Mouse (Mus musculus) common myeloid progenitor, adult 5-6 weeks (primary cell): ENCODE data around the gene Ctso. TPM values are rescaled to one million over a fixed set of nuclear protein-coding genes. Genes with fewer than 3 reads are reported as not detected.

Experiments used
- ATAC-seq: replicated peaks from 2 replicates; pipeline ENCODE4 v1.8.0; 2016; ENCODE audit warnings: low read depth, mild to moderate bottlenecking, moderate TSS enrichment, inconsistent platforms; ENCODE audit not compliant: poor library complexity, severe bottlenecking
- total RNA-seq: library from RNA; stranded (forward); fragments of 200-1000, 187-1606 nt; gene quantifications from 2 replicates; pipeline ENCODE4 v1.2.3, GENCODE M21; 2017

The Ctso gene
- total RNA-seq = 15.5 and 15.6 TPM in 2 replicates

DNA sequence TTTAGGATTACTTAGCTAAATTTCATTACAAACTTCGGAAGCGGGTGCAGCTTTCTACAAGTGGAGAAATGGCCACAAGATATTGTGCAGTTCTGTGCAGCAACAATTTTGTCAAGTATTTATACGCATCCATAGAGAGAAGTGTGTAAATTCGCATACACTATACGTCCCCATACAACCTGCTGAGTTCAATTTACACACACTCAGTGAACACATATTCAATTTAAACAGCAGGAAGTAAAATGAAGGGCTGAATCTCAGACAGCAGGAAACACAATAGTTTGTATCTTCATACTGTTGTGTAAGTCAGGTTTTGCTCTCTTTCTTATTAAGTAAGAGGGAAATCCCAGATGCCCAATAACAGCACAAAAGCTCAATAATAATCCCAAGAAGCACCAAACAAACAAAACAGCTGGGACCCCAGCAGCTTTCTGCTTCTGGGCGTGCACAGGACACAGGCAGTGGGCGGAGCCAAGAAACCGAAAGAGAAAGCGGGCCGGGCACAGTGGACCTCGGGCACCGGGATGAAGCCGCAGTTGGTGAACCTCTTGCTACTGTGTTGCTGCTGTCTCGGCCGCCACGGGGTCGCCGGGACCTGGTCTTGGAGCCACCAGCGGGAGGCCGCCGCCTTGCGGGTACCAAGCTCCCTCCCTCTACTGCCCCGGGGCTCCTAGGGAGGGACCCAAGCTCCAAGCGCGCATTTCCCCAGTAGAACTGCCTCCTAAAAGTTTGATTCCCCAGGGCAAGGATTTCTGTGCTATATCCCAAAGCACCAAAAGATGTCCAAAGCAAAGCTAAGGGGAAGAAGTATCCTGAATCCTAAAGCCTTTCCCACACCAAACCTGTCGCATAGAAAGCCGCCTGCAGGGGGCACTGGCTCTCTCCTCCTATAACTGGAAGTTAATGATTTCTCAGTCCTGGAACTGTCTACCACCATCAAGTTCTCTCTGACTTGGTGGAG, at the start of gene Ctso:
TSS of gene Ctso (plus strand) at position 461 of the 961 bp plus-strand sequence.
- ATAC-seq = peak; percentile 94

GRCm38 (mm10) chr3:81883916-81884315, 48.5 kb upstream of the Ctso start:
- no peak for ATAC-seq

DNA sequence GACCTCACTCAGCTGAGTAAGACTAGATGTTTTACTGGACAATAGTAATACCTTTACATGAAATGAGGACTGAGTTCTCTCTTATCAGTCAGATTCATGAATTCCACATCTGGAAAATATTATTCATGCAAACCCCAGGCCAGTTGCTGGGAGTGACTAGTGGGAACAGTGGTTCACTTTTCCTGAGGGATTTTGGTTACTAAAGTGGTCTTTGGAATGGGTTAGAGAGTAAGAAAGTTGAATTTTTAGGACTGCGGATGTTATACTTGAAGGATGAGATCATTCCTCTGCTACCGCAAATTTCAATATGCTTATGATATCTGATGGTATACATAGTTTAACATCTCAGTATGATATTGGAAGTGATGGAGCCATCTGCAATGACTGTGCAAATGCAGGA, 46.8 kb upstream of the Ctso start:
- ATAC-seq = no peak

DNA sequence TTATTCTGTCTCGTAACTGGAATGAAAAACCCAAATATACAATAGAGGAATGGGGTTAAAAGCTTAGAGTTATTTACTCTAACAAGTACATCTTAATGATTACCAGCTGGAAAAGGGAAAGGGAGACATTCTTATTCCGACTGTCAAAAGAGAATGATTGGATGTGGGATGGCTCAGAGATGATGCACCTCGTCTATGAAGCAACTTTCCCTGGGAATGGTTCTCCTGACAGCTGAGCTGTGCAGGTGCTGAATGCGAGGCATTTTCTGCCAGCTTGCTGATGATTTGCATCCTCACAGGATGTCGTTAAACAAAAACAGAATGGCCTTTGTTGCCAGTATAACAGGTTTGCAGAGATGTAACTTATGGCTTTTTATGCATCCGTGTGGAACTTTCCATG, 43.3 kb upstream of the Ctso start:
- no peak for ATAC-seq

DNA sequence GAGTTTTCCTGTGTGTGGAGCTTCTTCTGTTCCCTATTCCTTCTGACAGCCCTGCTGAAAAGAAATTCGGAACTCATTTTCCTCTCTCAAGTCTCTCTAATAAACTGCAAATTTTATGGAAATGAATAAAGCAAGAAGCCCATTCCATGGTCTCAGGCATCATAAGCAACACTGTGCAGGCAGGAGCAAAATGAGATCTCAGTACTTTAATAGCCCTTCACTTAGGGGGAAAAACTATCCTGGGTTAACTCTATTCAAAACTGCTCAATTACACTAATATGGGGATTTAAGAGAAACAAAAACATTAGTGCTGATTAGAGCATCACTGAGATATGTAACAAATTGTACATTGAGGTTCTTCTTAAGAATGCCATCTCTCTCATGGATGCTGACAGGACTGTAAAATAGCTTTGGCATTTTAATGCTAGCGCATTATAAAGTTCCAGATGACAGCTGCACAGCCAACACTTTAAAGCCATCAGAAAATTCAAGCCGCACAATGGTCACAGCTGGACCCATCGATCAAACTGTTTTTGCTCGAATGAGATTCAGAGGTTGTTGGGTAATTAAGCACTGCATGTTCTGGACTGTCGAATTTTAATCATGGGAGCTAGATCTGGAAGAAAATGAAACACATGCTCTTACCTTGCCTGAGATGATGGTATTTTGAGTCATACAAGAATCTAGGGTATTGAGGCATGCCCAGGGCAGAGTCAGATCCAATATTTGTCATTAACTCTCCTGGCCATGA, 21.9 kb upstream of the Ctso start:
- ATAC-seq = no peak

DNA sequence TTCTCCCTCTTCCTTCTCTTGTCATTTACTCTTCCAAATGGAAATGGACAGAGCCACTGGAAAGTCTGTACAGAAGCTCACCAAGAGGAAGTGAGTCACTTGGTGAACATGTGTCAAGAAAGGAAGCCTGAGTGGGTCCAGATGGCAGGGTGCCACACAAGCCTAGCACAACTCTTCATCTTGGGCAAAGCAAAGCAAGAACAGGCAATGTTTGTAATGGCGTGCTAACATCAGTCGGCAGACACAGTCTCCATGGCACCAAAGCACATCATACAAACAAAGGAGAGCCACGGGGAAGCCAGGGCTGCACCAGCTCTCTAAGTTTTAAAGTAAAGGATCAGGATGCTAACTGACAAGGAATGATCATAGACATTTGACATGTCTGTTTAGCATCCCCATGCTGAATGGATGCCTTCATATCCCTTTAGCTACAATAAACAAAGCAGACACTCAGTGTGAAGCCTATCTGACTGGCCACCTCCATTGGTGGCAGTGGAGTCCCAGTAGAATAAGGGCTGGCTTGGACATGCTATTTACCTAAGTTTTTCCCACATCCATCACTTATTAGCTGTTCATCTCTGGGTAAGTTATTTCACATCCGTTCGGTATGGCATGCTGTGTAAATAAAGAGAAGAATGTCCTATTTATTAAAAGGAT, 16.2 kb upstream of the Ctso start:
- ATAC-seq = peak; percentile 60

GRCm38 (mm10) chr3:81917354-81917935, 15.0 kb upstream of the Ctso start:
- no peak for ATAC-seq

GRCm38 (mm10) chr3:81918215-81918614, 14.2 kb upstream of the Ctso start:
- ATAC-seq = no peak

DNA sequence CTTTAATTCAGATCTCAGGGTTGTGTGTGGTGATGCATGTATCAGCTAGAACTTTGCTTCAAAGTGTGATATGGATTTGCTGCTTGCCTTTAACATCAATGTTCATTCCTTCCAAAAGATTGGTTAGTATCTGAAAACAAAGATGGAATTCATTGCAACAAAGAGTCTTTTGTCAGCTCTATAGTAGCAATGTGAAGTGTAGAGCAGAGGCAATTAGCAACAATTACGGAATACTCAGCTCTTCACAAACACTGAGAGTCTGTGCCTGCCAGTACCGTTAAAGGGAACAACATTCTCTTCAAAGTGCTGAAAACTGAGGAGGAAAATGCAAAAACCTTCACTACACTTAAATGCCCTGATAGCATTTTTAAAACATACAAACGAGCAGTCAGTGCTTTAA, 12.7 kb upstream of the Ctso start:
- no peak for ATAC-seq

- peak; percentile 58 for ATAC-seq
Observed at GRCm38 (mm10) chr3:81922910-81923309, 9.5 kb upstream of the Ctso start.

DNA sequence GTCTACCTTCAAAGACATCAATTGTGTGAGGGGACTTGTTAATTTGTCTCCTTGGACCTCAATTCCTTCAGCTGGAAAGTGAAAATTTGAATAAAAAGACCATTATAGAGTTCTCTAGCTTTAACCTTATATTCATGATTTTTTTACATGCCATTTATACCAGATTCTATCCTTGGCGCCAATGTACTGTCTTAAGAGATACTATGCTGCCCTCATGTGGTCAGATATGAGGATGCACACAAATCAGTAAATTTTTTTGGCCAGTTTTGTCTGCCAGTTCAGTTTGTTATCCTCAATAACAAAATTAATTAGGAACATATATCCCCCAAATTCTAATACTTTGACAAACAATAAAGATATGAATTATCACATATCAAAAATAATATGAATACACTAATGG, 7.5 kb upstream of the Ctso start:
- peak; percentile 74 for ATAC-seq

GRCm38 (mm10) chr3:81925856-81926255, 6.5 kb upstream of the Ctso start:
- ATAC-seq = peak; percentile 95

- ATAC-seq = no peak
Observed at GRCm38 (mm10) chr3:81926764-81927325, 5.6 kb upstream of the Ctso start.

- ATAC-seq = no peak
Observed at GRCm38 (mm10) chr3:81929073-81929472, 3.3 kb upstream of the Ctso start.

DNA sequence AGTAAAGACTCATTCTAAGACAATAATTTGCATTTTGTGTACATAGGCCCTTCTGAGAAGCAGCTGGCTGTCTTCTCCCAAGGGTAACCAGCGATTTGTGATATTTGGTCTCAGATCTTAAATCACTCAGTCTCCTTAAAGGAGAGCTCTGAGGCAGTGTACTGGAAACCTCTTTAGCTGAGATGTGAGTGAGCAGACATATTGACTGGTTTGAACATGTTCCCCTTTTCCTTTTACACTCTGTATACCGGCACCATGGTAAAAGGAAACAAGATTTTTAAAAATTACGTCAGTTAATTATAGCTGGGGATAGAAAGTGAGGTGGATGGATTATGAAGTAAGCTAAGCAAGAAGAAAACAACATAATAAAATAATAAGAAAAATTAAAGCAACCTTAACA, 706 bp upstream of the Ctso start:
- 0 out of 2 replicates have a peak, but pooled peaks have one; percentile 14 for ATAC-seq

- no peak for ATAC-seq
Observed at GRCm38 (mm10) chr3:81933348-81933747, 947 bp downstream of the Ctso start.

DNA sequence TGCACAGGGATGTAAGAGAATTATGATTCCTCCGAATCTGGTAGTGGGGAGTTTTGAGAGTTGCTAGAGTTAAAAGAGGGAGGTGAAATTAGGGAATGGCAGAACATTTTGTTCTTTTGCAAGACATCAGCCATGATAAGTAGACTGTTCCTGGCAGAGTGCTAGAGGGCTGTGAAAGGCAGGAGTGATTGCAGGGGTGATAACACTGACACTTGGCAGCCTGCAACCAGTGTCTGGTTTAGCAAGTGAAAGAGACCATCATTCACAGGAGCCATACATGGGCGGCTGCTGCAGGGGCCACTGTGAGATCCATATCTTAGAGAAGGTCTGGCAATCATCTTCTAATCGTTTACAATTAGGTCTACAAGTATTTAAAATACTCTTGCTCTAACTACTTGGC, 6.5 kb downstream of the Ctso start:
- no peak for ATAC-seq

- no peak for ATAC-seq
Observed at GRCm38 (mm10) chr3:81942341-81942740, 9.9 kb downstream of the Ctso start.

- ATAC-seq = no peak
Observed at GRCm38 (mm10) chr3:81943097-81943496, 10.7 kb downstream of the Ctso start.

DNA sequence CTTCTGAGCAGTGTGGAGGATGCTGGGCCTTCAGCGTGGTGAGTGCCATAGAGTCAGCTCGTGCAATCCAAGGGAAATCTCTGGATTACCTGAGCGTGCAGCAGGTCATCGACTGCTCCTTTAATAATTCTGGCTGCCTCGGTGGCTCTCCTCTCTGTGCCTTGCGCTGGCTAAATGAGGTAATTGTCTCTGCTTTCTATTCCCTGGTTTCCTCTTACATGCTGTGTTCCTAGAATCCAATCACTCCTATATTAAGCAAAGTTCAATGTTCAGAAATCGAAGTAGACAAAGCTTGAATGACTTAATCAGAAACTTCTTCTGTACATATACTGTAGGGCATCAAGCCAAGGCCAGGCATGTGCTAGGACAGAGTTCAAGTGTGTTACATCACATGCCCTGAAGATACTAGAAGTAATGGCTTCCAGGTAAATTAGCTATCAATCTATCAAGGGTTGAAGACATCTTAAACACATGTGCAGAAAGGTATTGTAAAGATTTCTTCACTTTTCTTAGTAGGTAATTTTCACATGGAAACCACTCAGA, 12.5 kb downstream of the Ctso start:
- no peak for ATAC-seq
